ENCODE assay signal across 26 mouse cellular contexts in genomic region chr16:63613006-63613405, GRCm38 (mm10).
A peak's percentile ranks its signal among the peaks of the same experiment; 100 is the strongest.
DNase-seq lines count a peak whose midpoint lies in the region; ATAC-seq and TF ChIP-seq lines count a peak whose summit lies in the region.
"Had no signal": no experiment of that assay in that cellular context is flagged by ENCODE, and none has a peak within 500 bp of the region (broad histone marks: within the 10 kb centered on the region; RNA-seq: fewer than 3 reads in every experiment).

No protein-coding gene starts in this region.

- TF ChIP-seq CTCF in lung, postnatal 0 days (IDR thresholded peaks at IDR 0.05), result no peak

- no peak for TF ChIP-seq POLR2A in limb, embryonic 14.5 days (IDR thresholded peaks at IDR 0.05; ENCODE audit: borderline replicate concordance, extremely low read depth, insufficient read depth, insufficient read length)

- no peak overlapping the region for H3K4me2 ChIP-seq in embryonic facial prominence, embryonic 11.5 days (ENCODE audit: low read depth, low read length)
- H3K4me2 ChIP-seq in lung, embryonic 16.5 days (ENCODE audit: low read depth, low read length), result no peak overlapping the region
- no peak overlapping the region for H3K4me2 ChIP-seq in lung, postnatal 0 days (replicated peaks; ENCODE audit: low read depth, low read length)
- H3K4me2 ChIP-seq in limb, embryonic 14.5 days (replicated peaks; ENCODE audit: low read depth, low read length, severe bottlenecking), result no peak overlapping the region
- H3K4me2 ChIP-seq: embryonic facial prominence, embryonic 12.5 days; forebrain, embryonic 12.5 days; forebrain, embryonic 15.5 days; heart, embryonic 11.5 days; hindbrain, embryonic 13.5 days; intestine, embryonic 15.5 days had no signal

- no peak overlapping the region for H3K27ac ChIP-seq in embryonic facial prominence, embryonic 11.5 days (replicated peaks; ENCODE audit: low read depth, low read length)
- H3K27ac ChIP-seq in embryonic facial prominence, embryonic 10.5 days (replicated peaks), result no peak overlapping the region
- no peak overlapping the region for H3K27ac ChIP-seq in lung, embryonic 16.5 days (ENCODE audit: low read length)
- no peak overlapping the region for H3K27ac ChIP-seq in lung, postnatal 0 days (ENCODE audit: low read length)
- no peak overlapping the region for H3K27ac ChIP-seq in limb, embryonic 14.5 days (replicated peaks; ENCODE audit: low read depth, low read length)
- H3K27ac ChIP-seq: embryonic facial prominence, embryonic 12.5 days; forebrain, embryonic 12.5 days; forebrain, embryonic 15.5 days; gastrocnemius, adult 2 months; hindbrain, embryonic 13.5 days; intestine, embryonic 15.5 days had no signal

- peak; percentile 68 for DNase-seq in embryonic facial prominence, embryonic 11.5 days (ENCODE audit: low spot score)
- DNase-seq in embryonic facial prominence, embryonic 10.5 days (ENCODE audit: low spot score), result no peak
- no peak for DNase-seq in lung, postnatal 0 days (ENCODE audit: low spot score)
- DNase-seq in limb, embryonic 14.5 days (ENCODE audit: low spot score), result peak; percentile 82
- DNase-seq: adrenal gland, postnatal 10 days; adrenal gland, postnatal 36 days; B cell, adult 2 months; cerebellum, adult 18-20 months; cerebellum, adult 9-10 months; cerebellum, postnatal 14 days; gastrocnemius, adult 2 months; gastrocnemius, postnatal 14 days; heart, adult 11 months had no signal

- no peaks in the 10 kb centered on the region for H3K27me3 ChIP-seq in embryonic facial prominence, embryonic 11.5 days (ENCODE audit: control insufficient read depth, insufficient read depth, low read length)
- no peaks in the 10 kb centered on the region for H3K27me3 ChIP-seq in embryonic facial prominence, embryonic 10.5 days (replicated peaks; ENCODE audit: low read depth, poor library complexity, severe bottlenecking)
- no peaks in the 10 kb centered on the region for H3K27me3 ChIP-seq in lung, embryonic 16.5 days (ENCODE audit: control insufficient read depth, insufficient read depth, low read depth, low read length)
- no peaks in the 10 kb centered on the region for H3K27me3 ChIP-seq in lung, postnatal 0 days (replicated peaks; ENCODE audit: insufficient read depth, low read length)
- no peaks in the 10 kb centered on the region for H3K27me3 ChIP-seq in limb, embryonic 14.5 days (ENCODE audit: control insufficient read depth, insufficient read depth, low read length)
- H3K27me3 ChIP-seq: CH12.LX; embryonic facial prominence, embryonic 12.5 days; forebrain, embryonic 12.5 days; forebrain, embryonic 15.5 days; hindbrain, embryonic 13.5 days; intestine, embryonic 15.5 days had no signal

- H3K4me3 ChIP-seq in embryonic facial prominence, embryonic 11.5 days (ENCODE audit: low read depth, low read length), result no peak overlapping the region
- H3K4me3 ChIP-seq in embryonic facial prominence, embryonic 10.5 days, result no peak overlapping the region
- no peak overlapping the region for H3K4me3 ChIP-seq in lung, embryonic 16.5 days (ENCODE audit: low read length)
- no peak overlapping the region for H3K4me3 ChIP-seq in lung, postnatal 0 days (ENCODE audit: low read depth, low read length)
- H3K4me3 ChIP-seq in limb, embryonic 14.5 days (replicated peaks; ENCODE audit: low read length), result no peak overlapping the region
- H3K4me3 ChIP-seq: embryonic facial prominence, embryonic 12.5 days; erythroblast, embryonic 14.5 days; forebrain, embryonic 12.5 days; forebrain, embryonic 15.5 days; gastrocnemius, adult 2 months; hindbrain, embryonic 13.5 days; intestine, embryonic 15.5 days had no signal

- no peaks in the 10 kb centered on the region for H3K4me1 ChIP-seq in embryonic facial prominence, embryonic 11.5 days (ENCODE audit: control insufficient read depth, insufficient read depth, low read length)
- H3K4me1 ChIP-seq in embryonic facial prominence, embryonic 10.5 days, result 0 out of 2 replicates have a peak, but pooled peaks cover 5% of the 10 kb centered on the region
- H3K4me1 ChIP-seq in lung, embryonic 16.5 days (replicated peaks; ENCODE audit: control insufficient read depth, insufficient read depth, low read length), result no peaks in the 10 kb centered on the region
- H3K4me1 ChIP-seq in lung, postnatal 0 days (ENCODE audit: insufficient read depth, low read depth, low read length), result no peaks in the 10 kb centered on the region
- no peaks in the 10 kb centered on the region for H3K4me1 ChIP-seq in limb, embryonic 14.5 days (ENCODE audit: control insufficient read depth, insufficient read depth, low read length)
- H3K4me1 ChIP-seq: embryonic facial prominence, embryonic 12.5 days; hindbrain, embryonic 13.5 days; intestine, embryonic 15.5 days had no signal

- no peak for ATAC-seq in embryonic facial prominence, embryonic 11.5 days (replicated peaks; ENCODE audit: insufficient number of reproducible peaks, low FRiP score, low TSS enrichment, low read depth)
- ATAC-seq in lung, embryonic 16.5 days (ENCODE audit: low read depth), result 0 out of 2 replicates have a peak, but pooled peaks have one; percentile 38
- no peak for ATAC-seq in lung, postnatal 0 days
- peak; percentile 57; the same call in 1 of the 2 replicates for ATAC-seq in limb, embryonic 14.5 days (ENCODE audit: low FRiP score, low read depth)
- no peak for ATAC-seq in frontal cortex, adult (ENCODE audit: low TSS enrichment)
- ATAC-seq: forebrain, embryonic 15.5 days; hindbrain, embryonic 16.5 days; intestine, embryonic 15.5 days; Patski had no signal

- no peaks in the 10 kb centered on the region for H3K36me3 ChIP-seq in embryonic facial prominence, embryonic 11.5 days (replicated peaks; ENCODE audit: control insufficient read depth, insufficient read depth, low read depth, low read length)
- no peaks in the 10 kb centered on the region for H3K36me3 ChIP-seq in embryonic facial prominence, embryonic 10.5 days (replicated peaks)
- no peaks in the 10 kb centered on the region for H3K36me3 ChIP-seq in lung, embryonic 16.5 days (ENCODE audit: control insufficient read depth, insufficient read depth, low read length)
- H3K36me3 ChIP-seq in lung, postnatal 0 days (ENCODE audit: insufficient read depth, low read length), result no peaks in the 10 kb centered on the region
- H3K36me3 ChIP-seq in limb, embryonic 14.5 days (ENCODE audit: control insufficient read depth, insufficient read depth, low read length), result no peaks in the 10 kb centered on the region
- H3K36me3 ChIP-seq: embryonic facial prominence, embryonic 12.5 days; forebrain, embryonic 12.5 days; G1E; hindbrain, embryonic 13.5 days; intestine, embryonic 15.5 days had no signal

- no peaks in the 10 kb centered on the region for H3K9me3 ChIP-seq in embryonic facial prominence, embryonic 11.5 days (replicated peaks; ENCODE audit: control insufficient read depth, low read length)
- H3K9me3 ChIP-seq in embryonic facial prominence, embryonic 10.5 days, result no peaks in the 10 kb centered on the region
- no peaks in the 10 kb centered on the region for H3K9me3 ChIP-seq in lung, embryonic 16.5 days (ENCODE audit: control insufficient read depth, low read length)
- no peaks in the 10 kb centered on the region for H3K9me3 ChIP-seq in lung, postnatal 0 days (ENCODE audit: low read length)
- no peaks in the 10 kb centered on the region for H3K9me3 ChIP-seq in limb, embryonic 14.5 days (ENCODE audit: control insufficient read depth, low read length)
- H3K9me3 ChIP-seq: embryonic facial prominence, embryonic 12.5 days; forebrain, embryonic 12.5 days; forebrain, embryonic 15.5 days; hindbrain, embryonic 13.5 days; intestine, embryonic 15.5 days had no signal

- WGBS in embryonic facial prominence, embryonic 11.5 days, result 61% methylated on average over 4 of the region's 4 CpGs
- 73% methylated on average over 4 of the region's 4 CpGs for WGBS in embryonic facial prominence, embryonic 10.5 days
- 50% methylated on average over 4 of the region's 4 CpGs for WGBS in lung, embryonic 16.5 days
- WGBS in lung, postnatal 0 days, result 54% methylated on average over 4 of the region's 4 CpGs
- WGBS in limb, embryonic 14.5 days, result 26% methylated on average over 4 of the region's 4 CpGs

- TF ChIP-seq EP300 in lung, postnatal 0 days (IDR thresholded peaks at IDR 0.05), result no peak

- no peak overlapping the region for H3K9ac ChIP-seq in embryonic facial prominence, embryonic 11.5 days (replicated peaks; ENCODE audit: low read length)
- H3K9ac ChIP-seq in lung, embryonic 16.5 days (ENCODE audit: low read length), result no peak overlapping the region
- H3K9ac ChIP-seq in lung, postnatal 0 days (replicated peaks; ENCODE audit: low read depth), result no peak overlapping the region
- no peak overlapping the region for H3K9ac ChIP-seq in limb, embryonic 14.5 days (ENCODE audit: low read depth, low read length, severe bottlenecking)
- H3K9ac ChIP-seq: embryonic facial prominence, embryonic 12.5 days; forebrain, embryonic 12.5 days; forebrain, embryonic 15.5 days; hindbrain, embryonic 13.5 days; intestine, embryonic 15.5 days had no signal

Comparison
In these comparisons a context has a peak if more than half of its experiments do, and no peak if none do; other contexts are left out.
1. ATAC-seq: peak in lung, embryonic 16.5 days (single experiment) and limb, embryonic 14.5 days (single experiment); none in embryonic facial prominence, embryonic 11.5 days (single experiment), lung, postnatal 0 days (single experiment) and frontal cortex, adult (single experiment).
2. DNase-seq: peak in embryonic facial prominence, embryonic 11.5 days (single experiment) and limb, embryonic 14.5 days (single experiment); none in embryonic facial prominence, embryonic 10.5 days (single experiment) and lung, postnatal 0 days (single experiment).